ENCODE assay signal across 16 mouse cellular contexts in the genomic region with DNA sequence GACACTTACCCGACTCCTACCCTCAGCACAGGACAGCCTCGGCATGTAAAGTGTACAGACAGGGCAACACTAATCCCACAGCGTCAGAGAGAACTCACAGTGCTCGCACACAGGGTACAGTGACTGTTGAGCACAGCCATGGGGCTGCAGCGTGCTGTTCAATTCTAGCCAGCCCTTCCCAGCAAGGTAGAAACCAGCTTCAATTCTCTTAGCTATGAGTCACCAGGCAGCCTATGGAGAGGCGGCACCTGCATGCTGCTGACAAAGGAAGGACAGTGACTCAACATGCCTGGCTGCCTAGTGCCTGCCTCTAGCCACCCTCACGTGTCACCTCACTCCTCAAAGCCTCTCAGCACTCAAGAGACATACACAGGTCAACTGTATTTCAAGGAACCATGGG. TPM values are rescaled to one million over a fixed set of nuclear protein-coding genes. Genes with fewer than 3 reads are reported as not detected.
A peak's percentile ranks its signal among the peaks of the same experiment; 100 is the strongest.
DNase-seq lines count a peak whose midpoint lies in the region; ATAC-seq lines count a peak whose summit lies in the region.
"Had no signal": no experiment of that assay in that cellular context is flagged by ENCODE, and none has a peak within 500 bp of the region (broad histone marks: within the 10 kb centered on the region; RNA-seq: fewer than 3 reads in every experiment).

No protein-coding gene starts in this region.

- peaks cover 9% of the 10 kb centered on the region; the same call in 1 of the 2 replicates for H3K4me1 ChIP-seq in embryonic facial prominence, embryonic 15.5 days
- H3K4me1 ChIP-seq in liver, embryonic 11.5 days (replicated peaks; ENCODE audit: control insufficient read depth, insufficient read depth, low read length), result peaks cover 4% of the 10 kb centered on the region; the same call in 1 of the 2 replicates
- H3K4me1 ChIP-seq: heart, embryonic 10.5 days; hindbrain, embryonic 12.5 days had no signal

- H3K36me3 ChIP-seq in embryonic facial prominence, embryonic 15.5 days, result peaks cover 95% of the 10 kb centered on the region
- peaks cover 68% of the 10 kb centered on the region for H3K36me3 ChIP-seq in liver, embryonic 11.5 days (ENCODE audit: control insufficient read depth, insufficient read depth, low read length)

- intact Hi-C loops in heart, postnatal 14 days (cut with DNase I), result no loop called here

- 82% methylated on average over 7 of the region's 7 CpGs for WGBS in embryonic facial prominence, embryonic 15.5 days
- 84% methylated on average over 7 of the region's 7 CpGs for WGBS in liver, embryonic 11.5 days

- H3K4me3 ChIP-seq in embryonic facial prominence, embryonic 15.5 days (replicated peaks), result no peak overlapping the region
- no peak overlapping the region for H3K4me3 ChIP-seq in liver, embryonic 11.5 days (ENCODE audit: low read depth, low read length)
- H3K4me3 ChIP-seq: heart, embryonic 10.5 days; hindbrain, embryonic 12.5 days; liver, embryonic 12.5 days had no signal

- peak; percentile 64 for ATAC-seq in frontal cortex, adult (ENCODE audit: low TSS enrichment)
- ATAC-seq in embryonic facial prominence, embryonic 15.5 days (ENCODE audit: insufficient number of reproducible peaks, low FRiP score, low TSS enrichment, low read depth), result 0 out of 2 replicates have a peak, but pooled peaks have one; percentile 24
- no peak for ATAC-seq in liver, embryonic 11.5 days (replicated peaks; ENCODE audit: low FRiP score)
- ATAC-seq: CD4-positive, CD25-positive, alpha-beta regulatory T cell, adult 4 months; liver, embryonic 12.5 days had no signal

- H3K4me2 ChIP-seq in embryonic facial prominence, embryonic 15.5 days (replicated peaks), result no peak overlapping the region
- no peak overlapping the region for H3K4me2 ChIP-seq in liver, embryonic 11.5 days
- H3K4me2 ChIP-seq: hindbrain, embryonic 12.5 days; liver, embryonic 12.5 days had no signal

- H3K9me3 ChIP-seq in embryonic facial prominence, embryonic 15.5 days (replicated peaks), result no peaks in the 10 kb centered on the region
- no peaks in the 10 kb centered on the region for H3K9me3 ChIP-seq in liver, embryonic 11.5 days (ENCODE audit: control insufficient read depth, low read length)
- H3K9me3 ChIP-seq: heart, embryonic 10.5 days; hindbrain, embryonic 12.5 days; liver, embryonic 12.5 days had no signal

- H3K9ac ChIP-seq in embryonic facial prominence, embryonic 15.5 days, result no peak overlapping the region
- H3K9ac ChIP-seq in liver, embryonic 11.5 days (ENCODE audit: low read depth, low read length), result no peak overlapping the region
- H3K9ac ChIP-seq: hindbrain, embryonic 12.5 days; liver, embryonic 12.5 days had no signal

- H3K27me3 ChIP-seq in embryonic facial prominence, embryonic 15.5 days, result no peaks in the 10 kb centered on the region
- H3K27me3 ChIP-seq in liver, embryonic 11.5 days (replicated peaks; ENCODE audit: control insufficient read depth, insufficient read depth, low read length), result no peaks in the 10 kb centered on the region
- H3K27me3 ChIP-seq: hindbrain, embryonic 12.5 days; liver, embryonic 12.5 days had no signal

- H3K27ac ChIP-seq in embryonic facial prominence, embryonic 15.5 days (replicated peaks), result peak overlapping the region; percentile 65; the same call in 1 of the 2 replicates
- no peak overlapping the region for H3K27ac ChIP-seq in liver, embryonic 11.5 days (ENCODE audit: low read depth, low read length)
- H3K27ac ChIP-seq: heart, embryonic 10.5 days; hindbrain, embryonic 12.5 days; liver, embryonic 12.5 days; macrophage had no signal

- DNase-seq in frontal cortex, postnatal 10 days (ENCODE audit: low spot score in 2 of 2), result no peak
- DNase-seq in urinary bladder, adult 18-20 months (ENCODE audit: low spot score in 2 of 2), result peak; percentile 26 to 50
- DNase-seq in urinary bladder, postnatal 10 days (ENCODE audit: low spot score), result no peak
- peak; percentile 15 for DNase-seq in urinary bladder, postnatal 25 days (ENCODE audit: low spot score)
- DNase-seq in heart, postnatal 14 days, result no peak
- no peak for DNase-seq in liver, embryonic 11.5 days (ENCODE audit: low spot score)
- DNase-seq: kidney, adult 8-10 months; layer of hippocampus, adult 9-11 months; thymus, postnatal 14 days had no signal

RNA-seq across cellular contexts. Expression of a gene that starts 24.6 kb away (rescaled TPM):
- 138 and 143 TPM in 2 replicates for polyA plus RNA-seq in embryonic facial prominence, embryonic 15.5 days (2015; fragmentation: Nextera tagmentation; extraction: Ambion mirVana)
- 100 to 1,000 TPM; 148 to 151 TPM for total RNA-seq in heart, postnatal 14 days (2021)
- 160 and 164 TPM in 2 replicates for polyA plus RNA-seq in liver, embryonic 11.5 days (2014; fragmentation: Nextera tagmentation; extraction: Ambion mirVana)

RNA-seq across cellular contexts. Expression of a gene that starts 24.6 kb away (rescaled TPM):
- 0.73 and 0.89 TPM in 2 replicates for polyA plus RNA-seq in embryonic facial prominence, embryonic 15.5 days (2015; fragmentation: Nextera tagmentation; extraction: Ambion mirVana)
- under 1 TPM; 0.15 to 0.38 TPM for total RNA-seq in heart, postnatal 14 days (2021)
- polyA plus RNA-seq in liver, embryonic 11.5 days (2014; fragmentation: Nextera tagmentation; extraction: Ambion mirVana), result 0.08 TPM in 1 of 2 replicates, not detected in the other

RNA-seq across cellular contexts. Expression of a gene that starts 38.0 kb away (rescaled TPM):
- polyA plus RNA-seq in embryonic facial prominence, embryonic 15.5 days (2015; fragmentation: Nextera tagmentation; extraction: Ambion mirVana), result 27.0 and 30.2 TPM in 2 replicates
- total RNA-seq in heart, postnatal 14 days (2021), result 10 to 100 TPM; 73.9 to 77.4 TPM
- polyA plus RNA-seq in liver, embryonic 11.5 days (2014; fragmentation: Nextera tagmentation; extraction: Ambion mirVana), result 52.3 and 66.2 TPM in 2 replicates

Comparison
In these comparisons a context has a peak if more than half of its experiments do, and no peak if none do; other contexts are left out.
1. DNase-seq: peak in urinary bladder, adult 18-20 months (2 of 2) and urinary bladder, postnatal 25 days (single experiment); none in frontal cortex, postnatal 10 days (0 of 2), urinary bladder, postnatal 10 days (single experiment), heart, postnatal 14 days (0 of 2) and liver, embryonic 11.5 days (single experiment).